Mouse (Mus musculus) heart, embryonic 10.5 days (tissue): ENCODE results near the gene Fam178b. TPM values are rescaled to one million over a fixed set of nuclear protein-coding genes. Genes with fewer than 3 reads are reported as not detected.
A peak's percentile ranks its signal among the peaks of the same experiment; 100 is the strongest.

Experiments
- DNase-seq: peaks from one replicate; pipeline ENCODE4 v3.0.0-alpha.2; 2017; ENCODE audit warnings: low spot score
- H3K27ac ChIP-seq: fragments of 300-500 bp; sonication (generic); 2 replicates; pipeline ENCODE4 v1.5.1; 2016; ENCODE audit warnings: mild to moderate bottlenecking
- H3K27me3 ChIP-seq: fragments of 300-500 bp; sonication (generic); 2 replicates; pipeline ENCODE4 v1.6.1; 2016; ENCODE audit warnings: mild to moderate bottlenecking; ENCODE audit not compliant: poor library complexity, insufficient read depth, severe bottlenecking
- H3K36me3 ChIP-seq: fragments of 300-500 bp; sonication (generic); 2 replicates; pipeline ENCODE4 v1.6.1; 2016; ENCODE audit warnings: mild to moderate bottlenecking, moderate library complexity
- H3K4me1 ChIP-seq: fragments of 300-500 bp; sonication (generic); 2 replicates; pipeline ENCODE4 v1.6.1; 2016; ENCODE audit warnings: mild to moderate bottlenecking
- H3K4me3 ChIP-seq: fragments of 300-500 bp; sonication (generic); 2 replicates; pipeline ENCODE4 v1.5.1; 2016; ENCODE audit warnings: mild to moderate bottlenecking, moderate library complexity
- H3K9me3 ChIP-seq: fragments of 300-500 bp; sonication (generic); 2 replicates; pipeline ENCODE4 v1.6.1; 2016; ENCODE audit warnings: mild to moderate bottlenecking, moderate library complexity
- WGBS: fragments of 180-500 bp; shearing (Covaris S2); methylation state at CpG from one replicate; pipeline ENCODE4 v1.1.7; 2016; 5-methylcytosine and 5-hydroxymethylcytosine counted together
- polyA plus RNA-seq: library from polyadenylated mRNA; unstranded; fragments of >200 nt; fragmentation: Nextera tagmentation; extraction: Ambion mirVana; gene quantifications from 2 replicates; pipeline ENCODE4 v1.2.1, GENCODE M21; 2016

Gene Fam178b
- polyA plus RNA-seq, 1 experiment from 2014 or later = 1.8 TPM

GRCm38 (mm10) chr1:36573524-36573923 lies 109.5 kb downstream of the Fam178b start:
- Histone ChIP-seq H3K27ac (no peak overlapping the region; the same call in 1 of the 2 replicates), H3K9me3 (no peaks in the 10 kb centered on the region), H3K27me3 (no peaks in the 10 kb centered on the region), H3K4me3 (no peak overlapping the region), H3K4me1 (peaks cover 80% of the 10 kb centered on the region), H3K36me3 (no peaks in the 10 kb centered on the region)
- no peak for DNase-seq
- 86% methylated on average over 8 of the region's 8 CpGs for WGBS

GRCm38 (mm10) chr1:36572709-36573108 lies 110.3 kb downstream of the Fam178b start:
- Histone ChIP-seq H3K4me3 (no peak overlapping the region), H3K27me3 (no peaks in the 10 kb centered on the region), H3K36me3 (no peaks in the 10 kb centered on the region), H3K9me3 (no peaks in the 10 kb centered on the region), H3K4me1 (peaks cover 80% of the 10 kb centered on the region), H3K27ac (0 out of 2 replicates have a peak overlapping the region, but pooled peaks have one; percentile 17)
- 63% methylated on average over 1 of the region's 1 CpGs for WGBS
- DNase-seq = no peak

- Histone ChIP-seq H3K4me3 (no peak overlapping the region), H3K27me3 (no peaks in the 10 kb centered on the region), H3K4me1 (peaks cover 75% of the 10 kb centered on the region), H3K27ac (0 out of 2 replicates have a peak overlapping the region, but pooled peaks have one; percentile 56), H3K36me3 (no peaks in the 10 kb centered on the region), H3K9me3 (no peaks in the 10 kb centered on the region)
- DNase-seq = no peak
- 66% methylated on average over 2 of the region's 2 CpGs for WGBS
These were observed 110.8 kb downstream of the Fam178b start for GRCm38 (mm10) chr1:36572140-36572700.

GRCm38 (mm10) chr1:36571627-36572026 lies 111.4 kb downstream of the Fam178b start:
- peak overlapping the region; percentile 56 for H3K27ac ChIP-seq
- H3K4me3 ChIP-seq = no peak overlapping the region
- no peaks in the 10 kb centered on the region for H3K9me3 ChIP-seq
- peaks cover 75% of the 10 kb centered on the region for H3K4me1 ChIP-seq
- DNase-seq = no peak
- 37% methylated on average over 6 of the region's 6 CpGs for WGBS
- H3K36me3 ChIP-seq = no peaks in the 10 kb centered on the region
- H3K27me3 ChIP-seq = no peaks in the 10 kb centered on the region

GRCm38 (mm10) chr1:36570320-36570719 lies 112.7 kb downstream of the Fam178b start:
- H3K9me3 ChIP-seq = no peaks in the 10 kb centered on the region
- H3K36me3 ChIP-seq = no peaks in the 10 kb centered on the region
- no peak for DNase-seq
- no peak overlapping the region for H3K4me3 ChIP-seq
- 94% methylated on average over 5 of the region's 5 CpGs for WGBS
- H3K27me3 ChIP-seq = no peaks in the 10 kb centered on the region
- H3K27ac ChIP-seq = peak overlapping the region; percentile 60; the same call in 1 of the 2 replicates
- peaks cover 69% of the 10 kb centered on the region for H3K4me1 ChIP-seq

- no peaks in the 10 kb centered on the region for H3K36me3 ChIP-seq
- no peak overlapping the region for H3K4me3 ChIP-seq
- no peaks in the 10 kb centered on the region for H3K9me3 ChIP-seq
- no peaks in the 10 kb centered on the region for H3K27me3 ChIP-seq
- WGBS = 62% methylated on average over 7 of the region's 7 CpGs
- DNase-seq = no peak
- peak overlapping the region; percentile 60 for H3K27ac ChIP-seq
- peaks cover 72% of the 10 kb centered on the region for H3K4me1 ChIP-seq
These were observed 113.2 kb downstream of the Fam178b start for GRCm38 (mm10) chr1:36569694-36570276.

GRCm38 (mm10) chr1:36568776-36569175 lies 114.2 kb downstream of the Fam178b start:
- H3K4me1 ChIP-seq = peaks cover 77% of the 10 kb centered on the region
- no peaks in the 10 kb centered on the region for H3K9me3 ChIP-seq
- no peak for DNase-seq
- H3K27ac ChIP-seq = peak overlapping the region; percentile 3; the same call in 1 of the 2 replicates
- 84% methylated on average over 4 of the region's 4 CpGs for WGBS
- H3K27me3 ChIP-seq = no peaks in the 10 kb centered on the region
- no peak overlapping the region for H3K4me3 ChIP-seq
- H3K36me3 ChIP-seq = no peaks in the 10 kb centered on the region

- Histone ChIP-seq H3K4me3 (no peak overlapping the region), H3K4me1 (peaks cover 79% of the 10 kb centered on the region), H3K9me3 (no peaks in the 10 kb centered on the region), H3K27ac (peak overlapping the region; percentile 65), H3K27me3 (no peaks in the 10 kb centered on the region), H3K36me3 (no peaks in the 10 kb centered on the region)
- no peak for DNase-seq
- WGBS = 34% methylated on average over 21 of the region's 21 CpGs
These were observed 115.0 kb downstream of the Fam178b start for GRCm38 (mm10) chr1:36567818-36568603.

GRCm38 (mm10) chr1:36566425-36566824 lies 116.6 kb downstream of the Fam178b start:
- Histone ChIP-seq H3K4me3 (no peak overlapping the region), H3K36me3 (no peaks in the 10 kb centered on the region), H3K27me3 (no peaks in the 10 kb centered on the region), H3K4me1 (peaks cover 84% of the 10 kb centered on the region), H3K9me3 (no peaks in the 10 kb centered on the region), H3K27ac (peak overlapping the region; percentile 56; the same call in 1 of the 2 replicates)
- 18% methylated on average over 2 of the region's 2 CpGs for WGBS
- DNase-seq = no peak

GRCm38 (mm10) chr1:36564101-36564500 lies 118.9 kb downstream of the Fam178b start:
- H3K27me3 ChIP-seq = 0 out of 2 replicates have a peak, but pooled peaks cover under 1% of the 10 kb centered on the region
- H3K36me3 ChIP-seq = no peaks in the 10 kb centered on the region
- H3K27ac ChIP-seq = peak overlapping the region; percentile 71
- H3K4me1 ChIP-seq = peaks cover 81% of the 10 kb centered on the region
- no peaks in the 10 kb centered on the region for H3K9me3 ChIP-seq
- no peak overlapping the region for H3K4me3 ChIP-seq
- no peak for DNase-seq
- 60% methylated on average over 6 of the region's 6 CpGs for WGBS

- H3K9me3 ChIP-seq = no peaks in the 10 kb centered on the region
- no peak overlapping the region for H3K4me3 ChIP-seq
- H3K4me1 ChIP-seq = peaks cover 85% of the 10 kb centered on the region
- no peaks in the 10 kb centered on the region for H3K36me3 ChIP-seq
- H3K27me3 ChIP-seq = 0 out of 2 replicates have a peak, but pooled peaks cover 5% of the 10 kb centered on the region
- DNase-seq = no peak
- no peak overlapping the region for H3K27ac ChIP-seq
- WGBS = 72% methylated on average over 4 of the region's 4 CpGs
These were observed 119.4 kb downstream of the Fam178b start for GRCm38 (mm10) chr1:36563632-36564031.

GRCm38 (mm10) chr1:36563197-36563596 lies 119.8 kb downstream of the Fam178b start:
- no peaks in the 10 kb centered on the region for H3K9me3 ChIP-seq
- peak overlapping the region; percentile 47 for H3K27ac ChIP-seq
- no peak overlapping the region for H3K4me3 ChIP-seq
- no peaks in the 10 kb centered on the region for H3K36me3 ChIP-seq
- peaks cover 85% of the 10 kb centered on the region for H3K4me1 ChIP-seq
- H3K27me3 ChIP-seq = 0 out of 2 replicates have a peak, but pooled peaks cover 6% of the 10 kb centered on the region
- no peak for DNase-seq
- 72% methylated on average over 2 of the region's 2 CpGs for WGBS

- Histone ChIP-seq H3K4me1 (peaks cover 82% of the 10 kb centered on the region), H3K27me3 (0 out of 2 replicates have a peak, but pooled peaks cover 6% of the 10 kb centered on the region), H3K9me3 (no peaks in the 10 kb centered on the region), H3K4me3 (no peak overlapping the region), H3K36me3 (no peaks in the 10 kb centered on the region), H3K27ac (peak overlapping the region; percentile 47)
- DNase-seq = no peak
- 48% methylated on average over 4 of the region's 4 CpGs for WGBS
These were observed 120.6 kb downstream of the Fam178b start for GRCm38 (mm10) chr1:36562388-36562787.
